Mouse (Mus musculus) spleen, postnatal 14 days (tissue): ENCODE measurements around the gene Nphp3.

Experiments
- DNase-seq, 2 experiments: peaks; one replicate each; pipeline ENCODE4 v3.0.0; 2021 to 2022; ENCODE audit warnings: low spot score in 2 of 2

The Nphp3 gene

DNA sequence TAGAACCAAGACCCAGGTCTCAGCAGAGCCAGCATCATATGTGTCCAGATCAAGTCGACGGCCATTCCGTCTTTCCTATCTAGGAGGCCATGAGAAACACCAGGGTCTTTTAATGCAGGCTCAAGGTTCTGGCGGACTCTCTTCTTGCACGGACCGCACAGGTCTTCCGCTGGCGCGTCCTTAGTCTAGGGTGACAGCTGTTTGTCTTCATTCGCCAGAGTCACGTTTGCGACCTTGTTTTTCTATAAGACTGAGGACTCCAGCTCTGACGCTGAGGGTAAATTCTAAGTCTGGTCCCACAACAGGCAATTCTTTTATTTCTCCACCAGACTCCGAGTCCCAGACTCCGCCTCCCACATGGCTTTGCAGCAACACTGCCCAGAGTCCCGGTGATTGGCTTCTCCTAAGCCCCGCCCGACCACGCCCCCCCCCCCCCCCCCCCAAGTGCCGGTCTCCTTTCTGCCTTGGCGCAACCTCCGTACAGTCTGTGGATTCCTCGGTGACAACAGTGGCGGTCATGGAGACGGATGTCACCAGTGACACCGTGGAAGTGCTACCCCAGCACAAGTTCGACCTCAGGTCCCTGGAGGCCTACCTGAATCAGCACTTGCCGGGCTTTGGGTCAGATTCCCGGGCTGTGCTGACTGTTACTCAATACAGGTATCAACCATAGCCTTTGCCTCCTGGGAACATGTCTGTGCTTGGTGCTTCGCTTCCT lies 61.1 kb downstream of the Nphp3 start, which contains the start of gene Acad11:
Acad11 (plus strand) TSS at position 134 of the 718 bp plus-strand sequence.
- DNase-seq: peak; percentile 62 to 76

- DNase-seq: no peak
Measured at GRCm38 (mm10) chr9:104064571-104064970, 62.2 kb downstream of the Nphp3 start.

- DNase-seq: no peak
Measured at GRCm38 (mm10) chr9:104070241-104070640, 67.9 kb downstream of the Nphp3 start.

DNA sequence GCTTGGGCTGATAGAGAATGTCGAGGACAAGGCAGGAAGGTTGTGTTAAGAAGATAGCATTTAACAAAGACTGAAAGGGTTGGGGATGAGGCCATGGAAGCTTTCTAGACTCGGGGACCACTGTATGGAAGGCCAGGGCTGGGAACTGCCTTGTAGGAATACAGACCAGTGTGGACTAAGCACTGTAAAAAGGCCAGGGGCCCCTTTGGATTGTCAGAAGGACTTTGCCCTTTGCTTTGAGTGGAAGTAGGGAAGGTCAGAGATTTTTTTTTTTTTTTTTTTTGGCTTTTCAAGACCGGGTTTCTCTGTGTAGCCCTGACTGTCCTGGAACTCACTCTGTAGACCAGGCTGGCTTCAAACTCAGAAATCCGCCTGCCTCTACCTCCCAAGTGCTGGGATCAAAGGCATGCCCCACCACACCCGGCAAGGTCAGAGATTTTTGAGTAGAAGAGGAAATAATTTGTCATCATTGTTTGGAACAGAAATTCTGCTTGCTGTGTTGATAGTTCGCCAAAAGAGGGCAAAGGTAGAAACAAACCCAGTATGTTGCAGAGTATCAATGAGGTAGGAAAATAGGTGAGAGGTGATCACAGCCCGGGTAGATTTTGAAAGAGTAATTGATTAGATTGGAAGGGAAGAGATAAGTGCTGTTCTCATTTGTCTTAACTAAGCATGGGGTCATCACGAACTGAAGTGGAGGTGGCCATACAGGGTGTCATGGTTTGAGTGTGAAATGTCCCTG lies 68.7 kb downstream of the Nphp3 start:
- no peak for DNase-seq

DNA sequence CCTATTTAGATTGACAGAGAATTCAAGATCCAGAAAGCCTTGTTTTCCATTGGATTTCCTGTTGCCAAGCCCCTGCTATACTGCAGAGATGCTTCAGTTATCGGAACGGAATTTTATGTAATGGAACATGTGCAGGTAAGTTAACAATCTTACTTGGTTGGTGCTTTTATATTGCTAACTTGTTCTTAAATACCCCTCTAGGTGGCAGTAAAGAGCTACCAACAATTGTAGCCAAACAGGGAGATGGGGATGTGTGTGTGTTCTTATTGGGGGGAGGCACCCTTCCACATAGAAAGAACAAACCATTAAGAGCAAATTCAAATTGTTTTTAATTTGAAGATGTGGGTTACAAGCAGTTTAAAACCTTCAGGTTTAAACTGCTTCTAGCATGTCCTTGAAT lies 73.5 kb downstream of the Nphp3 start:
- no peak for DNase-seq

DNA sequence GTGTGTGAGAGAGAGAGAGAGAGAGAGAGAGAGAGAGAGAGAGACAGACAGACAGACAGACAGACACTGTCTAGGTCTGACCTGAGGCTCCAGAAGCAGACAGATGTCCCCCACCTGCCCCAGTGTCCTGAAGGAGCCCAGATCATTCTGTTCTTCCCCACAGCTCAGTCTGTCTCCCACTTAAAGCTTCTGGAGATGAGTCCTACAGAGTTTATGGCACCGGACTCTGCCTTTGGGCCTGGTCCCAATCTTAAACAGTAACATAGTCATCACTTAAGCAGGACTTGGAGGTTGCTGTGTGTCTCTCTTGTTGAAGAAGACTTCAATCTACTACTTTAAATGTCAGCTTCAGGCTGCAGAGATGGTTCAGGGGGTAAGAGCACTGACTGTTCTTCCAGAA lies 76.4 kb downstream of the Nphp3 start:
- no peak for DNase-seq

DNA sequence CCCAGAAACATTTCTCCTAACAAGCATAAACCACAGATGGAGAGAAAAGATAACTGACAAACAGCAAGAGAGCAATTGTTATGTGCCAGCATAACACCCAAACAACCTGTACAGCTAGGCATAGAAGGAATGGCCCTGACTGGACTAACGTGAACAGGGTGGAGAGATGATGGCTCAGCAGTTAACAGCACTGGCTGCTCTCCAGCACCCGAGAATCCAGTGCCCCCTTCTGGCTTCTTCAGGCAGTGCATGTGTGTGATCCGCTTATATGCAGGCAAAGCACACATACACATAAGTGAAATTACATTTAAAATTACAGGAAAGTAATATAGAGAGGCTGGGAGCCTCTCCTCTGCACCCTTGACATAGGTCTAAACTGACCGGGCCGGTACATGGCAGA lies 77.0 kb downstream of the Nphp3 start:
- peak; percentile 20 to 41 for DNase-seq

DNA sequence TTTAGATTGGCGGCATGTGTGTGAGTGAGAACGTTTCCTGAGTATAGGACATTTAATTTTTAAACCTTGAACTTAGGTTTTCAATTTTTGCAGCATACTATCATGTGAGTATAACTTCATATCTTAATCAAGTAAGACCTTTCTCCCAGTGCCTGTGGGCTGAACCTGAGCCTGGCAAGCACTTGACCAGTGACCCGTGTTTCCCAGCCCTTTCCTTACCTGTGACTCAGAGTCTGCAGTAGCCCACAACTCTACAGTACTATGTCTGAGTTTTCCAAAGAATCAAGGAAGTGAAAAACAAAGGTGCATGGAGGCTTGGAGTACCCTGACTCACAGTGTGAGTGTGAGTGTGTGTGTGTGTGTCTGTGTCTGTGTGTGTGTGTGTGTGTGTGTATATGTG lies 77.7 kb downstream of the Nphp3 start:
- no peak for DNase-seq

- DNase-seq: no peak
Measured at GRCm38 (mm10) chr9:104085730-104086429, 83.5 kb downstream of the Nphp3 start.

DNA sequence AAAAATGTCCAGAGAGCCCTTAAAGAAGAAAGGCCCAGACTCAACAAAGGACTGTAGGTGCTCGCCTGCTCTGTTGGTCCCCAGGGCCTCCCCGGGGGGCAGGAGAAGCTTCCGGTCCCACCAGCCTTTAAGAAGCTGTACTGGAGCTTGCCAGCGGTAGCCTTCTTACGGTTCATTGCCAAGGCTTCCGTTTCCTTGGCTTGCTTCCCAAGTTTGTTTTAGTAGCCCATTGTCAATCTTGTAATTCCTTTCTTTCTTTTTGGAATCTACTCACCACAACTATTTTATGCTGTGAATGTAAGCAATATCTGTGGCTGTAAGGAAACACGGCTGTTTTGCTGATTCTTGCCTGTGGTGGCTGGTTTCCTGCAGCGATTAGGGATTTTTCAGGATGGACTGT lies 86.2 kb downstream of the Nphp3 start:
- no peak for DNase-seq

GRCm38 (mm10) chr9:104092945-104093344 lies 90.6 kb downstream of the Nphp3 start:
- DNase-seq: no peak
